Mouse (Mus musculus) ES-CJ7 (cell line): ENCODE data around the gene Zfp653.

Source experiments
- DNase-seq: peaks from one replicate; pipeline ENCODE4 v3.0.0; 2011; ENCODE audit warnings: low read depth, low spot score

Gene Zfp653

GRCm38 (mm10) chr9:22069881-22070553 lies 1.2 kb downstream of the Zfp653 start:
- DNase-seq: no peak

- no peak for DNase-seq
These were observed 4.0 kb downstream of the Zfp653 start for GRCm38 (mm10) chr9:22067195-22067594.

- DNase-seq: peak; percentile 53
These were observed 4.7 kb downstream of the Zfp653 start for GRCm38 (mm10) chr9:22066433-22066832.

- no peak for DNase-seq
These were observed 5.5 kb downstream of the Zfp653 start for GRCm38 (mm10) chr9:22065642-22066041.

GRCm38 (mm10) chr9:22064341-22064740 lies 6.8 kb downstream of the Zfp653 start:
- DNase-seq: no peak

- DNase-seq: no peak
These were observed 9.8 kb downstream of the Zfp653 start for GRCm38 (mm10) chr9:22061339-22061738.

- no peak for DNase-seq
These were observed 13.2 kb downstream of the Zfp653 start for GRCm38 (mm10) chr9:22058011-22058424.

- DNase-seq: no peak
These were observed 14.1 kb downstream of the Zfp653 start for GRCm38 (mm10) chr9:22057031-22057517.

- DNase-seq: no peak
These were observed 14.8 kb downstream of the Zfp653 start for GRCm38 (mm10) chr9:22056303-22056910.

GRCm38 (mm10) chr9:22055713-22056112 lies 15.5 kb downstream of the Zfp653 start:
- no peak for DNase-seq

- peak; percentile 96 for DNase-seq
These were observed 16.6 kb downstream of the Zfp653 start for GRCm38 (mm10) chr9:22054411-22055076.

GRCm38 (mm10) chr9:22053657-22054056 lies 17.5 kb downstream of the Zfp653 start:
- peak; percentile 47 for DNase-seq

- peak; percentile 72 for DNase-seq
These were observed 19.3 kb downstream of the Zfp653 start, which contains the start of gene Elavl3 for GRCm38 (mm10) chr9:22051958-22052254. Gene Elavl3, minus strand, starts transcription at chr9:22052023.

- DNase-seq: no peak
These were observed 19.8 kb downstream of the Zfp653 start for GRCm38 (mm10) chr9:22051161-22051957.

GRCm38 (mm10) chr9:22050351-22050889 lies 20.8 kb downstream of the Zfp653 start:
- peak; percentile 89 for DNase-seq

- DNase-seq: no peak
These were observed 21.4 kb downstream of the Zfp653 start for GRCm38 (mm10) chr9:22049721-22050270.

GRCm38 (mm10) chr9:22049315-22049714 lies 21.9 kb downstream of the Zfp653 start:
- DNase-seq: no peak

GRCm38 (mm10) chr9:22047329-22047728 lies 23.8 kb downstream of the Zfp653 start:
- DNase-seq: no peak

- peak; percentile 65 for DNase-seq
These were observed 29.3 kb downstream of the Zfp653 start for GRCm38 (mm10) chr9:22041832-22042231.

- DNase-seq: no peak
These were observed 33.4 kb downstream of the Zfp653 start for GRCm38 (mm10) chr9:22037826-22038225.

GRCm38 (mm10) chr9:22035300-22036044 lies 35.7 kb downstream of the Zfp653 start:
- no peak for DNase-seq
